Mouse (Mus musculus) testis, adult 2 months (tissue): ENCODE measurements around the gene Adam33.

Experiments
- CTCF ChIP-seq: fragments of 200-500 bp; IDR thresholded peaks from 2 replicates; pipeline ENCODE4 v1.5.1; 2012; ENCODE audit warnings: low read depth, mild to moderate bottlenecking, inconsistent platforms, low read length, moderate library complexity; ENCODE audit not compliant: control insufficient read depth, insufficient read depth, insufficient replicate concordance
- POLR2A ChIP-seq: fragments of 200-500 bp; IDR thresholded peaks from 2 replicates; pipeline ENCODE4 v1.6.1; 2012; ENCODE audit warnings: low read depth, mild to moderate bottlenecking, inconsistent platforms, low read length, moderate library complexity; ENCODE audit not compliant: control insufficient read depth

- TF ChIP-seq CTCF (no peak), POLR2A (no peak)
Observed at GRCm38 (mm10) chr2:131093577-131093976, 30.0 kb upstream of the Adam33 start.
